In genomic region chr4:85325454-85325853, GRCm38 (mm10) we compare ENCODE assay signal across 16 mouse cellular contexts.
DNase-seq lines count a peak whose midpoint lies in the region; ATAC-seq and TF ChIP-seq lines count a peak whose summit lies in the region.
"Had no signal": no experiment of that assay in that cellular context is flagged by ENCODE, and none has a peak within 500 bp of the region (broad histone marks: within the 10 kb centered on the region; RNA-seq: fewer than 3 reads in every experiment).

No protein-coding gene starts in this region.

- H3K27me3 ChIP-seq in hindbrain, embryonic 13.5 days, result no peaks in the 10 kb centered on the region
- no peaks in the 10 kb centered on the region for H3K27me3 ChIP-seq in hindbrain, embryonic 10.5 days (ENCODE audit: insufficient read depth, poor library complexity, severe bottlenecking)
- H3K27me3 ChIP-seq: heart, embryonic 13.5 days; liver, embryonic 12.5 days; midbrain, embryonic 15.5 days had no signal

- no peaks in the 10 kb centered on the region for H3K4me1 ChIP-seq in hindbrain, embryonic 13.5 days (replicated peaks)
- no peaks in the 10 kb centered on the region for H3K4me1 ChIP-seq in hindbrain, embryonic 10.5 days (replicated peaks)
- H3K4me1 ChIP-seq: heart, embryonic 13.5 days; liver, embryonic 12.5 days; midbrain, embryonic 15.5 days had no signal

- ATAC-seq in hindbrain, embryonic 13.5 days (ENCODE audit: low FRiP score), result no peak
- ATAC-seq: activated CD4-positive, CD25-positive, alpha-beta regulatory T cell, adult 4 months; liver, embryonic 12.5 days; midbrain, embryonic 15.5 days had no signal

- intact Hi-C loops in left cerebral cortex, postnatal 14 days (cut with DNase I), result loop anchor here (5.0 kb wide), 1 partner anchor 108 kb away; no protein-coding TSS in a partner anchor

- H3K4me3 ChIP-seq in hindbrain, embryonic 13.5 days, result no peak overlapping the region
- H3K4me3 ChIP-seq in hindbrain, embryonic 10.5 days, result no peak overlapping the region
- H3K4me3 ChIP-seq: heart, embryonic 13.5 days; liver, embryonic 12.5 days; midbrain, embryonic 15.5 days had no signal

- H3K36me3 ChIP-seq in hindbrain, embryonic 13.5 days, result no peaks in the 10 kb centered on the region
- no peaks in the 10 kb centered on the region for H3K36me3 ChIP-seq in hindbrain, embryonic 10.5 days
- H3K36me3 ChIP-seq: heart, embryonic 13.5 days; liver, embryonic 12.5 days; midbrain, embryonic 15.5 days had no signal

- no peak overlapping the region for H3K9ac ChIP-seq in hindbrain, embryonic 13.5 days
- H3K9ac ChIP-seq: heart, embryonic 13.5 days; liver, embryonic 12.5 days; midbrain, embryonic 15.5 days had no signal

- 0 out of 2 replicates have a peak overlapping the region, but pooled peaks have one; percentile 3 for H3K27ac ChIP-seq in hindbrain, embryonic 13.5 days
- H3K27ac ChIP-seq in hindbrain, embryonic 10.5 days, result no peak overlapping the region
- H3K27ac ChIP-seq: heart, embryonic 13.5 days; liver, embryonic 12.5 days; midbrain, embryonic 15.5 days had no signal

- no peaks in the 10 kb centered on the region for H3K9me3 ChIP-seq in hindbrain, embryonic 13.5 days
- H3K9me3 ChIP-seq in hindbrain, embryonic 10.5 days, result no peaks in the 10 kb centered on the region
- H3K9me3 ChIP-seq: heart, embryonic 13.5 days; liver, embryonic 12.5 days; midbrain, embryonic 15.5 days had no signal

- H3K4me2 ChIP-seq in hindbrain, embryonic 13.5 days, result no peak overlapping the region
- H3K4me2 ChIP-seq: heart, embryonic 13.5 days; liver, embryonic 12.5 days; midbrain, embryonic 15.5 days had no signal

- WGBS in hindbrain, embryonic 13.5 days, result 84% methylated on average over 6 of the region's 6 CpGs
- WGBS in hindbrain, embryonic 10.5 days, result 86% methylated on average over 6 of the region's 6 CpGs

- TF ChIP-seq CTCF in brain, embryonic 14.5 days (IDR thresholded peaks at IDR 0.05; ENCODE audit: borderline replicate concordance, extremely low read depth, insufficient read depth, insufficient read length), result no peak

- no peak for TF ChIP-seq POLR2A in brain, embryonic 14.5 days (IDR thresholded peaks at IDR 0.05; ENCODE audit: borderline replicate concordance, extremely low read depth, insufficient read depth, insufficient read length, poor library complexity, severe bottlenecking)

- no peak for DNase-seq in hindbrain, embryonic 10.5 days (ENCODE audit: low spot score)
- peak; percentile 73 for DNase-seq in brain, embryonic 14.5 days (ENCODE audit: low read depth)
- DNase-seq in frontal cortex, postnatal 10 days (ENCODE audit: low spot score in 2 of 2), result peak; percentile 36 to 37
- peak; percentile 71 to 72 for DNase-seq in left cerebral cortex, postnatal 14 days (ENCODE audit: low spot score in 2 of 2)
- DNase-seq in retina, embryonic 14.5 days (ENCODE audit: low spot score), result no peak
- DNase-seq in urinary bladder, adult 2 months (ENCODE audit: low spot score), result no peak
- DNase-seq in embryo, embryonic 9.5 days (ENCODE audit: extremely low spot score), result no peak
- DNase-seq: cerebellum, postnatal 36 days; gastrocnemius, postnatal 25 days; kidney, postnatal 14 days; lung, postnatal 36 days had no signal

Comparison
In these comparisons a context has a peak if more than half of its experiments do, and no peak if none do; other contexts are left out.
1. DNase-seq: peak in brain, embryonic 14.5 days (single experiment), frontal cortex, postnatal 10 days (2 of 2) and left cerebral cortex, postnatal 14 days (2 of 2); none in hindbrain, embryonic 10.5 days (single experiment), retina, embryonic 14.5 days (single experiment), urinary bladder, adult 2 months (single experiment) and embryo, embryonic 9.5 days (single experiment).